In the genomic region with DNA sequence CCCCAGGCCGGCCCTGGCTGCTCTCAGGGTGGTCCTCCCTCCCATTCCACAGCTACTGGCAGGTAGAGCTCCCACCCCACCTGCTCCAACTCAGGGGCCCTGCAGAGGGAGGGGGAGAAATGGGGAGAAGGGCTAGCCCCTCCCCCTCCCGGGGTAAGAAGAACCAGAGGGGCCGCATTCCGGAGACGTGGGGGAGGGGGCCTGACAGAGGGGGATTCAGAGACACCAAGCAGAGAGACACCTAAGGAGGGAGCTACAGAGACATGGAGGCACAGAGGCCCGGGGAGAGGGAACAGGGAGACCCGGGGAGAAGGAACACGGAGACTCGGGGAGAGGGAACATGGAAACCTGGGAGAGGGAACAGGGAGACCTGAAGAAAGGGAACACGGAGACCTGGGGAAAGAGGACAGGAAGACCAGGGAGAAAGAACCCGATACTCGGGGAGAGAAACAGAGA, we compare ENCODE assay signal across 8 mouse cellular contexts. TPM values are rescaled to one million over a fixed set of nuclear protein-coding genes. Genes with fewer than 3 reads are reported as not detected.
A peak's percentile ranks its signal among the peaks of the same experiment; 100 is the strongest.
DNase-seq lines count a peak whose midpoint lies in the region; ATAC-seq and TF ChIP-seq lines count a peak whose summit lies in the region.

No protein-coding gene starts in this region.

- TF ChIP-seq EP300 in heart, postnatal 0 days (IDR thresholded peaks at IDR 0.05; ENCODE audit: low read depth) = no peak

- peak overlapping the region; percentile 94 for H3K9ac ChIP-seq in ES-E14 (ENCODE audit: insufficient read depth, low read depth, low read length, poor library complexity, severe bottlenecking)
- H3K9ac ChIP-seq in heart, postnatal 0 days (replicated peaks; ENCODE audit: low read depth, low read length) = peak overlapping the region; percentile 79
- H3K9ac ChIP-seq in liver, embryonic 12.5 days = peak overlapping the region; percentile 67
- H3K9ac ChIP-seq in neural tube, embryonic 14.5 days (replicated peaks; ENCODE audit: low read depth, low read length) = peak overlapping the region; percentile 96

- H3K36me3 ChIP-seq in ES-E14 (ENCODE audit: control insufficient read depth, insufficient read depth, low read length, poor library complexity, severe bottlenecking) = peaks cover 15% of the 10 kb centered on the region; the same call in 1 of the 2 replicates
- H3K36me3 ChIP-seq in heart, postnatal 0 days (replicated peaks; ENCODE audit: control insufficient read depth, insufficient read depth, low read length) = no peaks in the 10 kb centered on the region
- H3K36me3 ChIP-seq in liver, embryonic 12.5 days = peaks cover 4% of the 10 kb centered on the region; the same call in 1 of the 2 replicates
- H3K36me3 ChIP-seq in neural tube, embryonic 14.5 days (ENCODE audit: control insufficient read depth, insufficient read depth, low read length) = no peaks in the 10 kb centered on the region; the same call in 1 of the 2 replicates

- H3K4me3 ChIP-seq in ES-E14 (ENCODE audit: insufficient read depth in 1 of 2, low read depth in 1 of 2, low read length in 2 of 2, poor library complexity in 1 of 2, severe bottlenecking in 1 of 2) = peak overlapping the region; percentile 67 to 96
- H3K4me3 ChIP-seq in heart, postnatal 0 days (ENCODE audit: low read depth, low read length) = peak overlapping the region; percentile 77
- peak overlapping the region; percentile 65 for H3K4me3 ChIP-seq in liver, embryonic 12.5 days
- H3K4me3 ChIP-seq in neural tube, embryonic 14.5 days (ENCODE audit: low read depth, low read length) = peak overlapping the region; percentile 79

- peak overlapping the region; percentile 98 for H3K4me2 ChIP-seq in heart, postnatal 0 days (ENCODE audit: low read depth, low read length)
- peak overlapping the region; percentile 71 for H3K4me2 ChIP-seq in liver, embryonic 12.5 days
- H3K4me2 ChIP-seq in neural tube, embryonic 14.5 days (ENCODE audit: low read depth, low read length) = peak overlapping the region; percentile 78

- peaks cover 6 to 27% of the 10 kb centered on the region in 2 experiments for H3K4me1 ChIP-seq in ES-E14 (ENCODE audit: control insufficient read depth in 2 of 2, insufficient read depth in 2 of 2, low read length in 2 of 2, poor library complexity in 1 of 2)
- peaks cover 7% of the 10 kb centered on the region; the same call in 1 of the 2 replicates for H3K4me1 ChIP-seq in heart, postnatal 0 days (ENCODE audit: control insufficient read depth, insufficient read depth)
- H3K4me1 ChIP-seq in liver, embryonic 12.5 days = peaks cover 21% of the 10 kb centered on the region
- peaks cover 13% of the 10 kb centered on the region for H3K4me1 ChIP-seq in neural tube, embryonic 14.5 days (ENCODE audit: control insufficient read depth, insufficient read depth, low read length)

- in situ Hi-C loops in ES-E14 (cut with MboI; ENCODE audit: low sequenced_read_pairs in 2 of 2, unreplicated experiment in 2 of 2) = loop anchor here in 1 of 2 experiments (10.0 kb wide), 1 partner anchor 75 kb away; no protein-coding TSS in a partner anchor

- H3K9me3 ChIP-seq in ES-E14 (ENCODE audit: control insufficient read depth, insufficient read depth, low read depth, low read length) = no peaks in the 10 kb centered on the region
- H3K9me3 ChIP-seq in heart, postnatal 0 days (replicated peaks; ENCODE audit: control insufficient read depth, low read length) = no peaks in the 10 kb centered on the region
- no peaks in the 10 kb centered on the region for H3K9me3 ChIP-seq in liver, embryonic 12.5 days (replicated peaks)
- no peaks in the 10 kb centered on the region for H3K9me3 ChIP-seq in neural tube, embryonic 14.5 days (ENCODE audit: control insufficient read depth, low read length)

- no peak for ATAC-seq in heart, postnatal 0 days (ENCODE audit: insufficient read depth, low read depth)
- no peak for ATAC-seq in liver, embryonic 12.5 days
- ATAC-seq in neural tube, embryonic 14.5 days (ENCODE audit: low read depth) = 0 out of 2 replicates have a peak, but pooled peaks have one; percentile 2

- TF ChIP-seq CTCF in heart, postnatal 0 days (IDR thresholded peaks at IDR 0.05; ENCODE audit: low read depth) = no peak

- H3K27ac ChIP-seq in ES-E14 (ENCODE audit: insufficient read depth, low read depth, low read length, poor library complexity, severe bottlenecking) = peak overlapping the region; percentile 28
- peak overlapping the region; percentile 62; the same call in 1 of the 2 replicates for H3K27ac ChIP-seq in heart, postnatal 0 days (ENCODE audit: low read depth)
- H3K27ac ChIP-seq in liver, embryonic 12.5 days = peak overlapping the region; percentile 64; the same call in 1 of the 2 replicates
- peak overlapping the region; percentile 78 for H3K27ac ChIP-seq in neural tube, embryonic 14.5 days (ENCODE audit: low read depth, low read length)

- 0 out of 2 replicates have a peak, but pooled peaks cover 4% of the 10 kb centered on the region for H3K27me3 ChIP-seq in heart, postnatal 0 days (ENCODE audit: control insufficient read depth, insufficient read depth, low read length)
- H3K27me3 ChIP-seq in liver, embryonic 12.5 days (replicated peaks) = peaks cover 71% of the 10 kb centered on the region
- no peaks in the 10 kb centered on the region for H3K27me3 ChIP-seq in neural tube, embryonic 14.5 days (ENCODE audit: control insufficient read depth, insufficient read depth, low read length)

- peak; percentile 73 for DNase-seq in embryo, embryonic 10.5 days (ENCODE audit: low spot score)
- no peak for DNase-seq in embryo, embryonic 10 days (ENCODE audit: low spot score)
- no peak for DNase-seq in ES-E14 (ENCODE audit: low read depth, low spot score)
- no peak for DNase-seq in heart, postnatal 0 days (ENCODE audit: low spot score)
- no peak for DNase-seq in ovary, adult 18-20 months (ENCODE audit: low spot score)
- no peak for DNase-seq in layer of hippocampus, adult 8-10 months (ENCODE audit: low spot score in 2 of 2)

- WGBS in heart, postnatal 0 days = 12% methylated on average over 12 of the region's 12 CpGs
- WGBS in liver, embryonic 12.5 days (ENCODE audit: insufficient replicate concordance) = 7% methylated on average over 12 of the region's 12 CpGs
- WGBS in neural tube, embryonic 14.5 days = under 1% methylated on average over 12 of the region's 12 CpGs

TF ChIP-seq in ES-E14, 5 proteins besides CTCF, POLR2A, EP300 and RAD21:
- no peak for TF ChIP-seq ZC3H11A (IDR thresholded peaks at IDR 0.05; ENCODE audit: borderline replicate concordance, low read depth, low read length)
- no peak for TF ChIP-seq MAFK (IDR thresholded peaks at IDR 0.05; ENCODE audit: insufficient read depth, low read depth, low read length)
- TF ChIP-seq ZNF384 (IDR thresholded peaks at IDR 0.05; ENCODE audit: low read depth, low read length) = no peak
- no peak for TF ChIP-seq HCFC1 (IDR thresholded peaks at IDR 0.05; ENCODE audit: borderline replicate concordance, insufficient read depth, low read length)
- no peak for TF ChIP-seq CHD2 (IDR thresholded peaks at IDR 0.05; ENCODE audit: low read depth, low read length)

RNA-seq across cellular contexts. Expression of a gene that starts 1.2 kb away (rescaled TPM):
- total RNA-seq in ES-E14 (2012; rRNA removed) = 226 and 491 TPM in 2 replicates
- total RNA-seq in heart, postnatal 0 days (2014; rRNA removed; ENCODE audit: low replicate concordance) = 33.7 and 40.8 TPM in 2 replicates
- 5.2 and 5.9 TPM in 2 replicates for polyA plus RNA-seq in heart, postnatal 0 days (2015; fragmentation: Nextera tagmentation; extraction: Ambion mirVana)
- polyA plus RNA-seq in liver, embryonic 12.5 days (2016; fragmentation: Nextera tagmentation; extraction: Ambion mirVana) = 18.1 and 19.3 TPM in 2 replicates
- 52.4 and 66.7 TPM in 2 replicates for polyA plus RNA-seq in neural tube, embryonic 14.5 days (2014; fragmentation: Nextera tagmentation; extraction: Ambion mirVana)
- 10 to 100 TPM; 78.3 to 80.3 (median 78.9) TPM for total RNA-seq in layer of hippocampus, adult 8-10 months (2022)

Comparison
In these comparisons a context has a peak if more than half of its experiments do, and no peak if none do; other contexts are left out.
1. H3K27ac ChIP-seq: peak in every context shown above with its lines; median percentile 78 in neural tube, embryonic 14.5 days; 64 in liver, embryonic 12.5 days; 62 in heart, postnatal 0 days; 28 in ES-E14.